Mouse (Mus musculus): Measurements from ENCODE around the gene Brap.
"Not testable (repeated sequence)": the region's sequence is repeated elsewhere in the genome, so short reads cannot be mapped to it uniquely, and the experiment has no call there.

The Brap gene

DNA sequence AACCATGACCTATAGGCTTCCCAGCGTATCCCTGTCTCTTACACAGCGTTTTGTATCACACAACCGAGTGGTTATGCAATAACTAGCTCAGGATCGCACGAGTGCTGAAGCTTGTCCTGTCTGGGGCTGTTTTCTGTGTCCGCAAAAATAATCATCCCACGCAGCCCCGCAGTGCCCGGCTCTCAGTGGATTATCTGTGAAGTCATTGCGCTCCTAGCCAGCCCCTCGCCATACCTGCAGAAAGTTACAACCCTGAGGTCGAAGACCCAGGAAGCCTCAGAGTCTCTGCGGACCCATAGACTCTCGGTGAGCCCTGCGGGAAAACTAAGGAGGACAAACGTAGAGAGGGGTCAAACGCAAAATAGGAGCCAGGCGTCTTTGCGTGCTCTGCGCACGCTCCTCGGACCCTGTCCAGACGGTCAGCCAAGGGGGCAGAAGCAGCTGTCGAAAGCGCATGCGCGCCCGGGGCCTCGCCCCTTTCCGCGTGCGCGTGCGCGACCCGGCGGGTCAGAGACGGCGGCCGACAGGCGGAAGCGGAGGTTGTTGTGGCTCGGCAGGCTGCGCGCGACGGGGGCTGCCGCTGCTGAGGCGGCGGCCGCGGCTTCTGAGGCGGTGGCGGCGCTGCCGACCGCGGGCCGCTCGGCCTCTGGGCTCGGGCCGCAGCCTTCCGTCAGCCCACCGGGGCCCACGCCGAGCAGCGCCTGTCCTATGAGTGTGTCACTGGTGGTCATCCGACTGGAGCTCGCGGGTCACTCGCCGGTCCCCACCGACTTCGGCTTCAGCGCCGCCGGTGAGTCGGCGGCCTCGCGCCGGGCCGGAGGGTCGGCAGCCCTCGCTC lies at the start of gene Brap, which contains the start of gene Acad10:
Gene Brap (plus strand): TSS at position 505 of the 838 bp plus-strand sequence.
Gene Acad10 (minus strand): TSS at position 456 of the 838 bp plus-strand sequence.
- peak; percentile 85 for DNase-seq (ENCODE audit: low read depth in 2 of 2, low spot score in 2 of 2)

- DNase-seq (ENCODE audit: low read depth in 2 of 2, low spot score in 2 of 2) = no peak
Measured at GRCm38 (mm10) chr5:121612036-121612435, 48.3 kb upstream of the Brap start.

DNA sequence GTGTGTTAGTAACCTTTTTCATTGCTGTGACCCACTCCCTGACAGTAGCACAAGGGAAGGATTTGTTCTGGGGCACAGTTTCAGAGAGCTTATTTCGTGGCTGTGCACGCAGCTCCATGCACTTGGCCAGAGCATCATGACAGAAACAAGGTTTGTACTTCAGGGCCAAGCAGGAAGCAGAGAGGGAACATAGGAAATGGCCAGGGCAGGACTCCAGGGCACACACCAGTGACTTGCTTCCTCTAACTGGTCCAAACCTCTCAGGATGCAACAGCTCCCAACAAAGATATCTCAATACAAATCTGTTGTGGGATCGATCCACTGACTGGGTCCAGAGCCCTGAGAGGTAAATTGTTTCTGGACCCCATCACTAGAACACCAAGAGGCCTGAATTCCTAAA lies 45.4 kb upstream of the Brap start:
- DNase-seq (ENCODE audit: low read depth in 2 of 2, low spot score in 2 of 2) = not testable (repeated sequence)

DNA sequence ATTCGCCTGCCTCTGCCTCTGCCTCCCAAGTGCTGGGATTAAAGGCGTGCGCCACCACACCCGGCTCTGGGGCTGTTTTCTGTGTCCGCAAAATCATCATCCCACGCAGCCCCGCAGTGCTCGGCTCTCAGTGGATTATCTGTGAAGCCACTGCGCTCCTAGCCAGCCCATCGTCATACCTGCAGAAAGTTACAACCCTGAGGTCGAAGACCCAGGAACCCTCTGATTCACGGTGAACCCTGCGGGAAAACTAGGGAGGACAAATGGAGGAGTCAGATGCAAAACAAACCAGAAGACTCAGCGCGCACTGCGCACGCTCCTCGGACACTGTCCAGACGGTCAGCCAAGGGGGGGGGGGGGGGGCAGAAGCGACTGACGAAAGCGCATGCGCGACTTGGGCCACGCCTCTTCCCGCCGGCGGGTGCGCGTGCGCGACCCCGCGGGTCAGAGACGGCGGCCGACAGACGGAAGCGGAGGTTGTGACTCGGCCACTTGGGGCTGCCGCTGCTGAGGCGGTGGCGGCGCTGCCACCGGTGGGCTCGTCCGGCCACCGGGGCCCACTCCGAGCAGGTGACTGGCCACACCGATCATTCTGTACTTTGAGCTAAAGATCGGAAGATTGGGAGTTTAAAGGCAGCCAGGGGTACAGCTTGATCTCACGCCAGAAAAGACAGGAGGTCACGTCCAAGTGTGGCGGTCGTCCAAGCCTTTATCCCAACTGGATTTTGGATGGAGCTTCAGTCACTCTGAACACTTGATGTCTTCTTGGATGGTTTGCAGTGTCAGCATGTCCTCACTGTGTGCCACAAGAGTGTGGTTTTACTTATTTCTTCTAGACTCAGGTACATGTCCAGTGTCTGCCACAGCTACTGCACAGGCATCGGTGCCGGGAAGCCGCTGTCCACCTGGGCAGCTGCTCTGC lies 41.5 kb upstream of the Brap start, which contains the start of gene Acad12:
Gene Acad12 (minus strand): TSS at position 347 of the 922 bp plus-strand sequence.
- DNase-seq (ENCODE audit: low read depth in 2 of 2, low spot score in 2 of 2) = peak; percentile 29 to 45

GRCm38 (mm10) chr5:121621102-121621501 lies 39.3 kb upstream of the Brap start:
- DNase-seq (ENCODE audit: low read depth in 2 of 2, low spot score in 2 of 2) = no peak

DNA sequence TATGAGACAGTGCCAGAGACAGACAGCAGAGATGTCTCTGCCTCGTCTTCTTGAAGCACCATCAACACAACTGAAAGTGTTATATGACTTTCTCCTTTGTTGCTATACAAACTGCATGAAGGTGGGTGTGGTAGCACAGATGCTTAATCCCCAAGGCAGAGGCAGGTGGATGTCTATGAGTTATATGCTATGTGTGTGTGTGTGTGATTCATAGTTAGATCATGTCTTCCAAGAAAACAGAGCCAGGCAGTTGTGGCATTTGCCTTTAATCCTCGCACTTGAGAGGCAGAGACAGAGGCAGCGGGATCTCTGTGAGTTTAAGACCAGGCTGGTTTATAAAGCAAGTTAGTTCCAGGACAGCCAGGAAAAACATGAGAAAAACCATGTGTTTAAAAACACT lies 37.1 kb upstream of the Brap start:
- no peak for DNase-seq (ENCODE audit: low read depth in 2 of 2, low spot score in 2 of 2)

DNA sequence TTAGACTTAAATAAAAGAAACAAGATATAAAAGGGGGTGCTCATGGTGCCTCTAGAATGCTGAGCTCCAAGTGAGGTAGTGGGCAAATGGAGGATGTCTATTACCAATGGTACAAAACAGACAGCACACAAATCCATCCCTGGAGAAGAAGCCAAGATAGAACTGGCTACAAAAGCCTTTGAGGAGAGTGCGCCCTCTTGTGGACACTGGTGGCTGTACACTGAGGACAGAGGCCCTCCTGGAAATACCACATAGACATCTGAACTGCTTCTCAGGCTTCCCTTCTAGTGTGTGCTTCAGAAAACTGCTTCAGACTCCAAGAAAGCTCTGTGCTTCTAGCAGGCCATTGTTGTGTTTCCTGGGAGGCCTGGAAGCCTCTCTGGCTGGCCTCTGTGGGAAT lies 32.5 kb upstream of the Brap start:
- DNase-seq (ENCODE audit: low read depth in 2 of 2, low spot score in 2 of 2) = peak; percentile 67 to 76

DNA sequence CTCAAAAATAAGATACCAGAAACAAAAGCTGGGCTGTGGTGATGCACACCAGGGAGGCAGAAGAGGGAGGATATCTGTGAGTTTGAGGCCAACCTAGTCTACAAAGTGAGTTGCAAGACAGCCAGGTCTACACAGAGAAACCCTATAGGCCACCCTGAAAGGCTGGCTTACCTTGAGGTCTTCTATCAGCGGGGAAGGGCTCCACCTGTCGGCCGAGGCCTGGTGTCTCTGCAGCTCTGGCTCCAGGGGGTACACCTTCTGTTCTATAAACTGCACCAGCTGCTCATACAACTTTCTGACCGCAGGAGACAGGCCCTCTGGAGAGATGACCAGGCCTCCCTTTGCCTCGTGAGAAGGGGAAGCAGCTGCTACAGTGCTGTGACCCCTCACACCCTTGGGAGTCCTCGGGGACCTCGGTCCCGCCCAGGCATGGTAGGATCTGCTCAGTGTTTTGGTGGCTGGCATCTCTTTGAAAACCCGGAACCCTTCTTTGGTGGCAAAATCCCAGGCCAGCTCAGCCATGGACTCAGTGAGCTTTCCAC lies 29.2 kb upstream of the Brap start:
- not testable (repeated sequence) for DNase-seq (ENCODE audit: low read depth in 2 of 2, low spot score in 2 of 2)

DNA sequence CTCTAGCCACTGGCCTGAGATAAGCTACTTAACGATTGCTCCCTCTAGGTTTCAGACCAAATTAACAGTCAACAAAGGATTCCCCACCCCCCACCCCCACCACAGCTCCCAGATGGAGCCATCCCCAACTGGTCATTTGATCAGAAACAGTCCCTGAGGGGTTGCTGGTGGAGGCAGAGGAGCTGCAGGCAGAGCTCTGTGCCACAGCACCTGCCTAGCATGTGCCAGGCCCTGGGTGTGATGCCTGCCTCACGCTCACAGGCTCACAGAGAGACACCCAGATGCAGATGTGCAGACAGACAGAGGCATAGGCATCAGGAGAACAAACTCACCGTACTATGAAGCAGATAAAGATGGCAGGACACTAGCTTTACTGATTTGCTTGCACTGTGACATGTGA lies 27.6 kb upstream of the Brap start:
- no peak for DNase-seq (ENCODE audit: low read depth in 2 of 2, low spot score in 2 of 2)

DNA sequence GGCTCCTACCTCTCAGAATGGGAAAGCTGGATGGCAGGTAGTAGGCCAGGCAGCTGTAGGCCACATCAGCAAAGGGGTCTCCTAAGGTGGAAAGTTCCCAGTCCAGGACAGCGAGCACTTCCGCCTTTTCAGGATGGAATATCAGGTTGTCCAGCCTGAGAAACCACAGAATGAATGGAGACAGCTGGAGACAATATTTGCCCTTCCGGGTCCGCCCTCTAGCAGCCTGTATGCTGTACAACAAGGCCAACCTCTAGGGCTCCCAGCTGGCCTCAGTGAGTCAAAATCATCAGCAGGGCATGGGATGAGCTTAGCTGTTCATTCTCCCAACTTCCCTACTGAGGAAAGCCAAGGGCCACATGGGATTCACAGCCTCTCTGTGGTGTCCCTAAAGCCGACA lies 25.7 kb upstream of the Brap start:
- no peak for DNase-seq (ENCODE audit: low read depth in 2 of 2, low spot score in 2 of 2)

DNA sequence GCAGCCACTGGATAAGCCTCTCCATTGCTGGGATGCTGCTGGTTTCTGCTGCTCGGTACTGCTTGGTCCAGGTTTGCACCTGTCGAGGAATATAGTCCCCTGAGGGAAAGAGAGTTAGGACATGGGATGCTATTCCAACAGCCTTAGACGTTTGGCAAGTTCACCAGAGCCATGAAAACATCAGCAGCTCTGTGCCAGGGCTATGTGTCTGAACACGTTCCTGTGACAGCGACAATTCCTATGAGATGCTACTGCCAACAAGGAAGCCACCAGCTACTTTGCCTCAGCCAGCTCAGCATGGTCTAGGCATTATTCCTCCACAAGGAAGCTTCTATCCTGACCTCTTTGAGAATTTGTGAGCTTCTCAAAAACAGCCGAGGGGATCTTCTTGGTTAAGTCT lies 23.1 kb upstream of the Brap start:
- DNase-seq (ENCODE audit: low read depth in 2 of 2, low spot score in 2 of 2) = no peak

GRCm38 (mm10) chr5:121639601-121640000 lies 20.8 kb upstream of the Brap start:
- no peak for DNase-seq (ENCODE audit: low read depth in 2 of 2, low spot score in 2 of 2)

DNA sequence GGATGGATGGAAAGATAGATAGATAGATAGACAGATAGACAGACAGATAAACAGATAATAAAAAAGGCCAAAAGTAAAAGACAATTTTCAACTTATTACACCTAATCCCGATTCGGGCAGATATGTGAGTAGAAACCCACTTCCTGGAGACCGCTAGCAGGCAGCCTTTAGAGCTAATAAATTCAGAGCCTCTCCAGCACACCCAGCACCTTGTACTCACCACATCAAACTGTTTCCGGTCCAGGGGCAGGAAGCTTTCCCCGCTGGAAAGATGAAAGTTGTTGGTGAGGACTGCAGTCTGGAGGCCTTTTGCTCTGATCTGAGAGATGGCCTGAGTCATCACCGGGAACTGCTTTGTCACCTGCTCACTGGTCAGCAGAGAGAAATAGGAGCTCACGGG lies 11.2 kb upstream of the Brap start:
- DNase-seq (ENCODE audit: low read depth in 2 of 2, low spot score in 2 of 2) = no peak

DNA sequence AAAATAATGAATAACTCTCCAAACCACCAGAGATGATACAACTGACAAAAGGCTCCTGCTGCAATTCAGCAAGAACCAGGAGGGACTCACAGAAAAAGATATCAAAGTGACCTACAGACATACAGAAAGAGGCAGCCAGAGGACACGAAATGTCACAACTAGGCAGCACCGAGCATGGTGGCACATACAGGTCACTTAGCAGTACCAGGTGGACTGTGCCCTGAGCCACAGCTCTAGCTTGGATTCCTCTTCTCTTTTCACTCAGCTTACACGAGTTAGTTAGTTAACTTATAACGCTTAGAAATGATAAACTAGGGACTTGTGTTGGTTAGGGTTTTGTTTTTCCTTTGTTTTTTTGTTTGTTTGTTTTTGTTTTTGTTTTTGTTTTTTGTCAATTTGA lies 5.8 kb upstream of the Brap start:
- DNase-seq (ENCODE audit: low read depth in 2 of 2, low spot score in 2 of 2) = no peak

- DNase-seq (ENCODE audit: low read depth in 2 of 2, low spot score in 2 of 2) = not testable (repeated sequence)
Measured at GRCm38 (mm10) chr5:121656866-121657265, 3.5 kb upstream of the Brap start.

GRCm38 (mm10) chr5:121657656-121658055 lies 2.7 kb upstream of the Brap start:
- DNase-seq (ENCODE audit: low read depth in 2 of 2, low spot score in 2 of 2) = not testable (repeated sequence)

GRCm38 (mm10) chr5:121660897-121661254 lies 513 bp downstream of the Brap start:
- DNase-seq (ENCODE audit: low read depth in 2 of 2, low spot score in 2 of 2) = peak; percentile 6 to 18

DNA sequence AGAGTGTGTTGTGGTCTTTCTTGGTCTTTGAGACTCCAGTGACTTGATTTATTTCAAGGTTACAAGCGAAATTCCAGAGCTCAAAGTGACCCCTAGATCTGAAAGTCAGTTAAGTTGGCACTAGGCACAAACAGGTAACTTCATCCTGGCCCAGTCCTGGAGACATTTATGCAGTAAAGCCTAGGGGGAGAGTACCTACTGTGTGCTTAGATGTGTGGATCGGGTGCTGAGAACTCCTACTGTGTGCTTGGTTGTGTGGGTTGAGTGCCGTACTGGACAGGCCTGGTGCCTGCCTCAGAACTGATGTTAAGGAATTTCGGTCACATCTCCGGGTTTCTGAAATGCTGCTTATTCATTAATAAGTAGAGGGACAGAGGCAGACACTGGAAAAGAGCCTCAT lies 1.1 kb downstream of the Brap start:
- DNase-seq (ENCODE audit: low read depth in 2 of 2, low spot score in 2 of 2) = no peak

DNA sequence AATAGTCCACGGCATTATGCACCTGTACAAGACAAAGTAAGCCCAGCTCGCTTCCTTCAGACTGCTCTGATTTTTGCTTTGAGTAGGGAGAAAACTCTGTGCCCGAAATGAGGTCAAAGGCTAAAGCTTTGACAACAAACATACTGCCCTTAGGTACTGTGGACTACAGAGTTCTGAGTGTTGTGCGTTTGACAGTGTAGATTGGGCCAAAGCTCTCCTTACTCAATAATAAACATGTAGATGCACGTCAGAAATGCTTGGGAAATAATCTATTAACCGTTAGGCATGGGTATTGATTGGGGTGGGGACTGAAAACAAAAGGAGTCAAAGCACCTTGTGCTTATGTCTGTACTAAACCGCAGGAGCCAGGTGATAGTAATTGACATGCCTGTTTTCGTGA lies 3.1 kb downstream of the Brap start:
- DNase-seq (ENCODE audit: low read depth in 2 of 2, low spot score in 2 of 2) = no peak

DNA sequence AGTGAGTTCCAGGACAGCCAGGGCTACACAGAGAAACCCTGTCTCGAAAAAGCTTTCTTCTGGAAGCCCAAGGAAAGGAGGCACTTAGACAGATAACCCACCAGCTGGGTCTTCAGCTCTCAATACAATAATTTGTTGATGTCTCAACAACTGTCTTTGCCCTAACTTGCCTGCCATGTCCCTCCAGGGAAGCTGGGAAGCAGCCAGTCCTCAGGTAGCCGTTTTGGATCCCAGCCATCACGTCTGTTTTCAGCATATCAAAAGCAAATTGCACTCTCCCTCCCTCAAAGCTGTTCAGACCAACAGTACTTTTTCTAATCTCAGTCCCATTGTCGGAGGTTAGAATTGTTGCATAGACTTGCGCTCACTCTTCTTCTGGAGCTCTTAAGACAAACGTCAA lies 3.7 kb downstream of the Brap start:
- no peak for DNase-seq (ENCODE audit: low read depth in 2 of 2, low spot score in 2 of 2)

- DNase-seq (ENCODE audit: low read depth in 2 of 2, low spot score in 2 of 2) = no peak
Measured at GRCm38 (mm10) chr5:121664971-121665370, 4.6 kb downstream of the Brap start.

- no peak for DNase-seq (ENCODE audit: low read depth in 2 of 2, low spot score in 2 of 2)
Measured at GRCm38 (mm10) chr5:121667067-121667466, 6.7 kb downstream of the Brap start.

All from CD8-positive naive resting alpha-beta T cell, adult 2 months (primary cell).